Mouse (Mus musculus) kidney, postnatal 36 days (tissue): ENCODE measurements at regions not wholly inside any gene's neighbourhood (a gene's known extent, or its start where the extent isn't known, plus 50 kb on each side); places are given as distances from the start of the nearest gene placed in this dataset.
A peak's percentile ranks its signal among the peaks of the same experiment; 100 is the strongest.

ENCODE experiments used
- DNase-seq, 2 experiments: peaks; one replicate each; pipeline ENCODE4 v3.0.0; 2021 to 2022; ENCODE audit warnings: mixed read lengths in 2 of 2

- no peak for DNase-seq
These were observed 993.8 kb upstream of the Jmjd1c start for GRCm38 (mm10) chr10:66102103-66102502.

- no peak for DNase-seq
These were observed 964.6 kb upstream of the Jmjd1c start for GRCm38 (mm10) chr10:66131361-66131760.

GRCm38 (mm10) chr10:66132025-66132424, 963.9 kb upstream of the Jmjd1c start:
- DNase-seq: no peak

- no peak for DNase-seq
These were observed 953.5 kb upstream of the Jmjd1c start for GRCm38 (mm10) chr10:66142413-66142812.

GRCm38 (mm10) chr10:66142910-66143309, 953.0 kb upstream of the Jmjd1c start:
- DNase-seq: no peak

- DNase-seq: no peak
These were observed 945.0 kb upstream of the Jmjd1c start for GRCm38 (mm10) chr10:66150966-66151365.

- DNase-seq: no peak
These were observed 943.1 kb upstream of the Jmjd1c start for GRCm38 (mm10) chr10:66152777-66153176.

- no peak for DNase-seq
These were observed 934.9 kb upstream of the Jmjd1c start for GRCm38 (mm10) chr10:66160916-66161556.

- DNase-seq: no peak
These were observed 923.1 kb upstream of the Jmjd1c start for GRCm38 (mm10) chr10:66172803-66173202.

GRCm38 (mm10) chr10:66177318-66177717, 918.6 kb upstream of the Jmjd1c start:
- DNase-seq: no peak

GRCm38 (mm10) chr10:66181231-66181630, 914.7 kb upstream of the Jmjd1c start:
- no peak for DNase-seq

GRCm38 (mm10) chr10:66183069-66183468, 912.9 kb upstream of the Jmjd1c start:
- no peak for DNase-seq

- no peak for DNase-seq
These were observed 908.9 kb upstream of the Jmjd1c start for GRCm38 (mm10) chr10:66187038-66187437.

- DNase-seq: no peak
These were observed 894.8 kb upstream of the Jmjd1c start for GRCm38 (mm10) chr10:66201115-66201514.

- no peak for DNase-seq
These were observed 867.8 kb upstream of the Jmjd1c start for GRCm38 (mm10) chr10:66228123-66228522.

GRCm38 (mm10) chr10:66234370-66234916, 861.5 kb upstream of the Jmjd1c start:
- no peak for DNase-seq

- no peak for DNase-seq
These were observed 839.5 kb upstream of the Jmjd1c start for GRCm38 (mm10) chr10:66256377-66256776.

GRCm38 (mm10) chr10:66270647-66271270, 825.2 kb upstream of the Jmjd1c start:
- DNase-seq: no peak

- no peak for DNase-seq
These were observed 800.3 kb upstream of the Jmjd1c start for GRCm38 (mm10) chr10:66295628-66296027.

GRCm38 (mm10) chr10:66303235-66303780, 792.6 kb upstream of the Jmjd1c start:
- DNase-seq: no peak

- peak in 1 of 2 experiments; percentile 17 for DNase-seq
These were observed 791.0 kb upstream of the Jmjd1c start for GRCm38 (mm10) chr10:66304901-66305300.

- DNase-seq: no peak
These were observed 764.8 kb upstream of the Jmjd1c start for GRCm38 (mm10) chr10:66331166-66331565.

GRCm38 (mm10) chr10:66337994-66338393, 757.9 kb upstream of the Jmjd1c start:
- DNase-seq: peak in 1 of 2 experiments; percentile 4

- DNase-seq: no peak
These were observed 753.0 kb upstream of the Jmjd1c start for GRCm38 (mm10) chr10:66342823-66343350.
